Mouse (Mus musculus) erythroblast, embryonic 14.5 days (primary cell): ENCODE results near the gene Cldn9. TPM values are rescaled to one million over a fixed set of nuclear protein-coding genes. Genes with fewer than 3 reads are reported as not detected.

Experiments used
- H3K27me3 ChIP-seq: 2 replicates; pipeline ENCODE4 v1.6.1; 2012; ENCODE audit warnings: inconsistent platforms; ENCODE audit not compliant: control insufficient read depth
- H3K36me3 ChIP-seq: 2 replicates; pipeline ENCODE4 v1.6.1; 2012; ENCODE audit warnings: mild to moderate bottlenecking, inconsistent platforms; ENCODE audit not compliant: control insufficient read depth
- H3K4me1 ChIP-seq: 2 replicates; pipeline ENCODE4 v1.6.1; 2012; ENCODE audit warnings: inconsistent platforms; ENCODE audit not compliant: control insufficient read depth
- H3K4me3 ChIP-seq: replicated peaks from 2 replicates; pipeline ENCODE3; 2012; ENCODE audit warnings: moderate library complexity, mild to moderate bottlenecking, inconsistent platforms
- H3K9me3 ChIP-seq: 2 replicates; pipeline ENCODE4 v1.6.1; 2012; ENCODE audit warnings: low read length, inconsistent platforms, mixed read lengths; ENCODE audit not compliant: control insufficient read depth
- GATA1 ChIP-seq: IDR thresholded peaks from 2 replicates; pipeline ENCODE4 v1.6.1; 2012; ENCODE audit warnings: low read length, inconsistent platforms, mixed read lengths
- TAL1 ChIP-seq: IDR thresholded peaks from 3 replicates; pipeline ENCODE4 v1.6.1; 2012; ENCODE audit warnings: low read length, inconsistent platforms, mixed read lengths
- polyA plus RNA-seq: library from polyadenylated mRNA; stranded (reverse); fragments of >175 nt; gene quantifications from 2 replicates; pipeline ENCODE4 v1.2.3, GENCODE M21; 2012

Gene Cldn9
- polyA plus RNA-seq, 1 experiment: not detected

DNA sequence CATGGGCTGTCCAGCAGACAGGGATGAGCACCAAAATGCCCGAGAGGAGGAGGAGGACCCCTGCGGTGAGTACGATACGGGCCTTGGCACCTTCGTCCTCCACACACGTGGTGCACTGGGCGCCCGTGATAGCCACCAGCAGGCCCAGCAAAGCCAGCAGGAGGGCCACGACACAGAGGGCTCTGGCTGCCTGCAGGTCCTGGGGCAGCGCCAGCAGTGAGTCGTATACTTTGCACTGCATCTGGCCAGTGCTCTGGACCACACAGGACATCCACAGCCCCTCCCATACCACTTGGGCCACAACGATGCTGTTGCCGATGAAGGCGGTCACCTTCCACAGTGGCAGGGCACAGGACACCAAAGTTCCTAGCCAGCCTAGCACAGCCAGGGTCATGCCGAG is 600 bp downstream of the Cldn9 start:
- TF ChIP-seq GATA1: no peak
- no peak for TF ChIP-seq TAL1
- no peaks in the 10 kb centered on the region for H3K36me3 ChIP-seq
- no peak overlapping the region for H3K4me3 ChIP-seq

DNA sequence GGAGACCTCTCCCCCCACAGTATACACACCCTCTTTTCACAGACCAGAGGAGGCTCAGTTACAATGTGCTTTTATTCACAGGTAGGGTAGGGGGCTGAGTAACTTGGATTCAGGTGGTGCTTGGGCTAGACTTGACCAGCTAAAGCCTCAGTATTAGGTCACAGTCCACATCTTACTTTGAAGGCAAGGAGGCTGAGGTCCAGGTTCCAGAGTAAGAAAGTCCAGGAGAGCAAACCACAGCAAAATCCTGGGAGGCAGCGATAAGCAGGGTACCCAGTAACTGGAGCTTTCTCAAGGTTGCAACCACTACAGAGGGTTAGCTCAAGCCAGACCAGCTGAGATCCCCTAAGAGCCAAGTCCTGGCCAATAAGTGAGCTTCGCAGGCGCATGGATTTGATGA is 1.3 kb downstream of the Cldn9 start:
- H3K36me3 ChIP-seq: no peaks in the 10 kb centered on the region
- no peak overlapping the region for H3K4me3 ChIP-seq
- H3K9me3 ChIP-seq: no peaks in the 10 kb centered on the region
- TF ChIP-seq TAL1: no peak
- no peak for TF ChIP-seq GATA1
- H3K27me3 ChIP-seq: peaks cover 76% of the 10 kb centered on the region
- H3K4me1 ChIP-seq: peaks cover 2% of the 10 kb centered on the region

More for the DNA sequence above, 600 bp downstream of the Cldn9 start:
- Histone ChIP-seq H3K4me1 (no peaks in the 10 kb centered on the region), H3K9me3 (no peaks in the 10 kb centered on the region), H3K27me3 (peaks cover 69% of the 10 kb centered on the region)

DNA sequence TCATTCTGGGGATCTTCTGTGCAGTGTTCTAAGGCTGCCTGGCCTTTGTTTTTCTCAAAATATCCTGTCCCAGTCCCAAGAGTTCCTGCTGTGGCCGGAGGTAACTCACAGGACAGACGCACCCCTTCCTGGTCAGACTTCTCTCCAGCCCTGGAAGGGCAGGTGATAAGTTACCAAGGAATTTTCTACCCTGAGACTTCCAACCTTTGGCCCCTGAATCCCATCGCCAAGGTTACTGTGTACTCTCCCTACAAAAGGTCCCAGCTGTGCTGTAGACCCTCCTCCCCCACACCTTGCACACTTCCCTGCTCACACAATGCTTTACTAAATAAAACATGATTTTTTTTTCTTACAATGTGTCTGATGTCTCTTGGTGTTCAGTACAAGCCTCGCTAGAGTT is 1.7 kb downstream of the Cldn9 start:
- Histone ChIP-seq H3K9me3 (no peaks in the 10 kb centered on the region), H3K36me3 (no peaks in the 10 kb centered on the region), H3K27me3 (peaks cover 81% of the 10 kb centered on the region), H3K4me1 (peaks cover 6% of the 10 kb centered on the region), H3K4me3 (no peak overlapping the region)
- TF ChIP-seq TAL1 (no peak), GATA1 (no peak)

DNA sequence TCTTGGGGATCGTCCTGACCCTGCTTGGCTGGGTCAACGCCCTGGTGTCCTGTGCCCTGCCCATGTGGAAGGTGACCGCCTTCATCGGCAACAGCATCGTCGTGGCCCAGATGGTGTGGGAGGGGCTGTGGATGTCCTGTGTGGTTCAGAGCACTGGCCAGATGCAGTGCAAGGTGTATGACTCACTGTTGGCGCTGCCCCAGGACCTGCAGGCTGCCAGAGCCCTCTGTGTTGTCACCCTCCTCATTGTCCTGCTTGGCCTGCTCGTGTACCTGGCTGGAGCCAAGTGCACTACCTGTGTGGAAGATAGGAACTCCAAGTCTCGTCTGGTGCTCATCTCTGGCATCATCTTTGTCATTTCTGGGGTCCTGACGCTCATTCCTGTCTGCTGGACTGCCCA is 2.7 kb downstream of the Cldn9 start:
- TF ChIP-seq GATA1 (no peak), TAL1 (no peak)
- Histone ChIP-seq H3K4me3 (no peak overlapping the region), H3K36me3 (no peaks in the 10 kb centered on the region), H3K27me3 (peaks cover 91% of the 10 kb centered on the region), H3K9me3 (no peaks in the 10 kb centered on the region), H3K4me1 (peaks cover 16% of the 10 kb centered on the region)

GRCm38 (mm10) chr17:23680336-23680735 is 3.5 kb downstream of the Cldn9 start:
- Histone ChIP-seq H3K4me1 (peaks cover 23% of the 10 kb centered on the region), H3K4me3 (no peak overlapping the region), H3K36me3 (no peaks in the 10 kb centered on the region), H3K27me3 (peaks cover 97% of the 10 kb centered on the region), H3K9me3 (no peaks in the 10 kb centered on the region)
- TF ChIP-seq GATA1 (no peak), TAL1 (no peak)

DNA sequence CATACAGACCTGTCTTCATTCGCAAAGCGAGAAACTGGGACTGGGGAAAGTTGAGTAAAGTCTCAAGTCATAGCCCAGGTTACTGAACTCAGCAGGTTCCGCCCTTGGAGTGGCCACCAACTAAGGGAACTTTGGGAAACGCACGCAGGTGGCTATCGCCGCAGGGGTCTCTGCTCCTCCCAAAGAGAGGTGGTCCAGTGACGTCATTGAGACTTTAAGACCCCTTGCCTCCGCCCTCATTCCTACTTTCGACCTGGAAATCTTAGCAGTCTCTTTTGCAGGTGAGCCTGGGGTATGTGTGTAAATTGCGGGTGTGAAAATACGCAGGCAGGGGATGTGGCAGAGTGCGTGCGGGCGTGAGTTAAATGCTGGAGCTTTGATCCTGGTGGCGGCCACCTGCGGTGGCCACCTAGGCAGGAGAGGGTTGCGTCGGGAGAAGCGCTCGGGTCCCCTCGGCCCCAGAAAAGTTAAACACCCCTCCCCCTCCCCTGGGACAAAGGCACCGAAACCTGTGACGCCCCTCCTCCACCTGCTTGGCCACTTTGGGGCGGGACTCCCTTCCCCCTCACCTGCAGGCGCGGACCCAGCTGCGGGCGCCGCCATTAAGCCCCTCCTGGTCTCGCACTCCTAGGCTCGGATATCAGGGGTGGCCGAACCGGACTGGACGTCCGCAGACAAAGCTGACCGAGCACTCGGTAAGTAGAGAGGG is 4.5 kb downstream of the Cldn9 start, which contains the start of gene Cldn6:
Cldn6 (plus strand) TSS at position 123 of the 709 bp plus-strand sequence.
- Histone ChIP-seq H3K4me3 (no peak within 1 kb of the TSS), H3K4me1 (peaks cover 32% of the 10 kb centered on the region), H3K36me3 (no peaks in the 10 kb centered on the region), H3K27me3 (peaks cover 92% of the 10 kb centered on the region), H3K9me3 (no peaks in the 10 kb centered on the region)
- TF ChIP-seq GATA1 (no peak), TAL1 (no peak)

DNA sequence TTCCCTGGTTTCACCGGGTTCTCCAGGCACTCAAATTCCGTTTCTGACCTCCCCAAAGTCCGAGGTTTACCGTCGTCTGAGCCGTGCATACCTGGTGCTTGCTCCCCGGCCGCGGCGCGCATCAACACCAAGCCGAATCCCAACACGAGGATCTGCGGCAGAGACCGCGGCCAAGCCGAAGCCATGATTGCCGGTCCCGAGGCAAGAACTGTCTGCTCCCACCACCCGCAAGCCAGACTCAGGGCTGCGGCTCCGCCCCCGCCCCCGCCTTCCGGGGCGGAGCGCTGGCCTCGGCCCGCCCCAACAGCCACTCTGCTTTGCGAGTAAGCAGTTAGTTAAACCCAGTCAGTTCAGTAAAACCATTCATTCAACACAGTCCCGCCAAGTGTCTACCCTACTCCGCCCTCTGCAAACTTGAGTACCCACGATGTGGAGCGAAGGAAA is 6.6 kb downstream of the Cldn9 start, which contains the start of gene Tnfrsf12a:
Tnfrsf12a (minus strand) TSS at position 233 of the 444 bp plus-strand sequence.
- peak within 1 kb of the TSS; percentile 66 for H3K4me3 ChIP-seq
- peaks cover 72% of the 10 kb centered on the region for H3K27me3 ChIP-seq
- no peak for TF ChIP-seq GATA1
- TF ChIP-seq TAL1: no peak
- no peaks in the 10 kb centered on the region for H3K36me3 ChIP-seq
- no peaks in the 10 kb centered on the region for H3K9me3 ChIP-seq
- peaks cover 49% of the 10 kb centered on the region for H3K4me1 ChIP-seq

- Histone ChIP-seq H3K4me1 (peaks cover 54% of the 10 kb centered on the region), H3K9me3 (no peaks in the 10 kb centered on the region)
Measured at GRCm38 (mm10) chr17:23676473-23677031, 7.3 kb downstream of the Cldn9 start.

GRCm38 (mm10) chr17:23675564-23676281 is 8.1 kb downstream of the Cldn9 start:
- H3K9me3 ChIP-seq: no peaks in the 10 kb centered on the region
- H3K4me3 ChIP-seq: no peak overlapping the region
- peaks cover 54% of the 10 kb centered on the region for H3K4me1 ChIP-seq
- peaks cover 57% of the 10 kb centered on the region for H3K27me3 ChIP-seq
- no peak for TF ChIP-seq GATA1
- TF ChIP-seq TAL1: no peak
- peaks cover 4% of the 10 kb centered on the region for H3K36me3 ChIP-seq

More at GRCm38 (mm10) chr17:23676473-23677031, 7.3 kb downstream of the Cldn9 start:
- H3K4me3 ChIP-seq: peak overlapping the region; percentile 66
- H3K27me3 ChIP-seq: peaks cover 65% of the 10 kb centered on the region
- TF ChIP-seq TAL1 (no peak), GATA1 (no peak)
- peaks cover 4% of the 10 kb centered on the region for H3K36me3 ChIP-seq
